Mouse (Mus musculus) brain, embryonic 14.5 days (tissue): Measurements from ENCODE around the gene Skor1.

Source experiments
- CTCF ChIP-seq: fragments of 200-500 bp; IDR thresholded peaks from 2 replicates; pipeline ENCODE4 v1.5.1; 2012; ENCODE audit warnings: inconsistent platforms, mild to moderate bottlenecking, moderate library complexity, borderline replicate concordance; ENCODE audit not compliant: insufficient read depth, insufficient read length; ENCODE audit errors: extremely low read depth
- POLR2A ChIP-seq: fragments of 200-500 bp; IDR thresholded peaks from 2 replicates; pipeline ENCODE4 v1.6.1; 2012; ENCODE audit warnings: mild to moderate bottlenecking, inconsistent platforms, borderline replicate concordance; ENCODE audit not compliant: poor library complexity, insufficient read depth, insufficient read length, severe bottlenecking; ENCODE audit errors: extremely low read depth

DNA sequence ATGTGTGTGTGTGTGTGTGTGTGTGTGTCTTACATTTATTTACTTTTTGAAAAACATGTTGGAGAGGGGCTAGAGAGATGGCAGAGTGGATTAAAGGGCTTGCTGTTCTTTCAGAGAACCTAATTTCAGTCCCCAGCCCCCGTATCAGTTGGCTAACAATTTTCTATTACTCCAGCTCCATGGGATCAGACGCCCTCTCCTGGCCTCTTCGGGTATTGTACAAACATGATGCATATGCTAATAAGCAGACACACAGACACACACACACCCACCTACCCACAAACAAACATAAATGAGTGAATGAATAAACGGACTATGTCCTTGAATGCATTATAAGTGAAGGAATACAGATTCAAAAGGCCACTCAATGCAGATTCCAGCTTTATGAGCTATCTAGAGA lies 49.4 kb downstream of the Skor1 start:
- TF ChIP-seq POLR2A = no peak
- no peak for TF ChIP-seq CTCF
